Mouse (Mus musculus): ENCODE data around the gene Cwh43. TPM values are rescaled to one million over a fixed set of nuclear protein-coding genes. Genes with fewer than 3 reads are reported as not detected.

The Cwh43 gene
- polyA plus RNA-seq, 1 experiment: 7.5 TPM

- H3K27ac ChIP-seq (ENCODE audit: insufficient read depth, low read depth, low read length): no peak overlapping the region
- no peaks in the 10 kb centered on the region for H3K27me3 ChIP-seq (replicated peaks; ENCODE audit: control insufficient read depth, insufficient read depth, low read length)
- TF ChIP-seq POLR2A (IDR thresholded peaks at IDR 0.05; ENCODE audit: low read depth, low read length) (no peak), CTCF (conservative IDR thresholded peaks at IDR 0.05; ENCODE audit: insufficient read depth, insufficient read length, low read depth, low read length) (no peak)
- H3K36me3 ChIP-seq (ENCODE audit: control insufficient read depth, insufficient read depth, low read length): no peaks in the 10 kb centered on the region
- H3K4me1 ChIP-seq (ENCODE audit: control insufficient read depth, insufficient read depth, low read length): no peaks in the 10 kb centered on the region
- 44% methylated on average over 9 of the region's 9 CpGs for WGBS
- no peak overlapping the region for H3K4me3 ChIP-seq (ENCODE audit: insufficient read depth, low read depth, low read length)
- no peak for DNase-seq
These were observed 36.3 kb downstream of the Cwh43 start for GRCm38 (mm10) chr5:73442176-73442575.

DNA sequence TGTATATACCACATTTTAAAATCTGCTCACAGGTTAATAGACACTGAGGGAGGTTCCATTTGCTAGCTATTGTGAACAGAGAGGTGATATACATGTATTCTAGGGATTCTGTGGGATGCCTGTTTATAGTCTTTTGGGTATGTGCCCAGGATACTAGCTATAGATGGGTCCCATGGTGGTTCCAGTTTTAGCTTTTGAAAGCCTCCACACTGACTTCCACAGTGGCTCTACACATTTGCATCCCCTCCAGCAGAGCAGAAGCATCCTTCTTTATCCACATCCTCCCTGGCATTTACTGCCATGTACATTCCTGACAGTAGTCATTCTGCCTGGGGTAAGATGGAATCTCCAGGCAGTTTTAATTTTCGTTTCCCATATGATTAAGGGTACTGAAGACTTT lies 44.4 kb downstream of the Cwh43 start:
- Histone ChIP-seq H3K36me3 (ENCODE audit: control insufficient read depth, insufficient read depth, low read length) (no peaks in the 10 kb centered on the region), H3K27ac (ENCODE audit: insufficient read depth, low read depth, low read length) (no peak overlapping the region), H3K4me1 (ENCODE audit: control insufficient read depth, insufficient read depth, low read length) (no peaks in the 10 kb centered on the region), H3K27me3 (replicated peaks; ENCODE audit: control insufficient read depth, insufficient read depth, low read length) (no peaks in the 10 kb centered on the region), H3K4me3 (ENCODE audit: insufficient read depth, low read depth, low read length) (no peak overlapping the region)
- WGBS: 81% methylated on average over 1 of the region's 1 CpGs
- DNase-seq: no peak
- TF ChIP-seq CTCF (conservative IDR thresholded peaks at IDR 0.05; ENCODE audit: insufficient read depth, insufficient read length, low read depth, low read length) (no peak), POLR2A (IDR thresholded peaks at IDR 0.05; ENCODE audit: low read depth, low read length) (no peak)

GRCm38 (mm10) chr5:73454502-73455306 lies 48.8 kb downstream of the Cwh43 start:
- TF ChIP-seq POLR2A (IDR thresholded peaks at IDR 0.05; ENCODE audit: low read depth, low read length) (no peak), CTCF (conservative IDR thresholded peaks at IDR 0.05; ENCODE audit: insufficient read depth, insufficient read length, low read depth, low read length) (no peak)
- WGBS: 71% methylated on average over 2 of the region's 2 CpGs
- H3K4me3 ChIP-seq (ENCODE audit: insufficient read depth, low read depth, low read length): no peak overlapping the region
- H3K27me3 ChIP-seq (replicated peaks; ENCODE audit: control insufficient read depth, insufficient read depth, low read length): no peaks in the 10 kb centered on the region
- H3K27ac ChIP-seq (ENCODE audit: insufficient read depth, low read depth, low read length): no peak overlapping the region
- H3K36me3 ChIP-seq (ENCODE audit: control insufficient read depth, insufficient read depth, low read length): no peaks in the 10 kb centered on the region
- no peak for DNase-seq
- no peaks in the 10 kb centered on the region for H3K4me1 ChIP-seq (ENCODE audit: control insufficient read depth, insufficient read depth, low read length)

DNA sequence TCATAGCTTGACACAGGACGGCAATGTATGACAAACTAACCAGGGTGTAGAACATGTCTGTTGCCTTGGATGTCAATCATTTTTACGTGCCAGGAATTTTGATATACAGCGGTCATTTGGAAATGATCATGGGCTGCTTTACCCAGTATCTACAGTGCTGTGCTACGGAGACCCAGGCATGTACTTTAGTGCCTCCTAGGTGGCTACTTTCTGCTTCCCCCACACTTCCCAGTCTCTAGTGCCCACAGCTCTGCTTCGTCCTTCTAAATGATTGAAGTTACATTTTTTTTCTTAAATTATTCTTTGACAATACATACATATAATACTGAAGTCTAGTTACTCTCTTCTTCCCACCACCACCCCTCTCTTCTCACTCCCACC lies 49.4 kb downstream of the Cwh43 start:
- Histone ChIP-seq H3K27ac (ENCODE audit: insufficient read depth, low read depth, low read length) (no peak overlapping the region), H3K4me3 (ENCODE audit: insufficient read depth, low read depth, low read length) (no peak overlapping the region), H3K4me1 (ENCODE audit: control insufficient read depth, insufficient read depth, low read length) (no peaks in the 10 kb centered on the region), H3K27me3 (replicated peaks; ENCODE audit: control insufficient read depth, insufficient read depth, low read length) (no peaks in the 10 kb centered on the region), H3K36me3 (ENCODE audit: control insufficient read depth, insufficient read depth, low read length) (no peaks in the 10 kb centered on the region)
- no peak for TF ChIP-seq CTCF (conservative IDR thresholded peaks at IDR 0.05; ENCODE audit: insufficient read depth, insufficient read length, low read depth, low read length)
- TF ChIP-seq POLR2A (IDR thresholded peaks at IDR 0.05; ENCODE audit: low read depth, low read length): no peak
- DNase-seq: no peak
- WGBS: 85% methylated on average over 5 of the region's 5 CpGs

DNA sequence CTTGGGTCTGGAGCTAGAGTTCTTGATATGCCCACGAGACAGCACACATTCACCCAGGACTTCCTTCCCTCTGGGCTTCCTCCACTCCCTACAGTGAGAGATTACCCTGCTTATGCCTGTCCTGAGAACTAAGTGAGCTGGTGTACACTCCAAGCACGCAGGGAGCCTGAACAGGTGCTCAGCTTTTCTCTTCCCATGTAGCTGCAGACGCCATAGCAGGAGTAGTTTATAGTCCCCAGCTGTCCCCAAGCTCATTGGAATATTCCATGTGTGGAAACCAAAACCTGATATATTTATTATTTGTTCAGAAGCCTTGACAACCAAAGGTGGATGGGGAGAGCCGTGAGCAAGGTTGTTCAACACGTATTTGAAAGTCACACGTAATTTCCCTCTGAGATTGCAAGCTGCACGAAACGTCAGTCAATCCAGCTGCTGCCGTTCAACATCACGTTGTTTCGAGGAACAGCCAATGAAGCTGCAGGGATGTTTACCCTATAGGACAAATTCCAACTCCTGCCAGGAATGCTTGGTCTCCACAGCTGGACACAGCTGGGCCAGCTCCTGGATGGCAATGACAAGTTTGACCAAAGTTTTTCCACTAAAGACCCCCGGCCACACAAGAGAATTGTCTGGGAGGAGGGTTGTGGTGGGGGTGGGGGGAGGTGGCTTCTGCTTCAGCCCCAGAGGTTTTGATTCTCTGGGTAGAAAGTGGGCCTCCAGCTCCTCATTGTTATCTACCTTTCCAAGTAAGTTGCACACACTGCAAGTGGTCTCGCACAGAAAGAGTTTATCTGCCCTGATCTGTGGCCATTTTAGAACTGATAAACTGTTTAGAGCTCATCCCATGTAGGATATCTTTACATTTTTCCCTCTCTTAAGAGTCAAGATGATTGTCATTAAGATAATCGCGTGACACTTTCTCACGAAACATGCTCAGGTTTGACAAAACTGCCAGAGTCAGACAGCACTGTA lies 62.9 kb downstream of the Cwh43 start:
- TF ChIP-seq POLR2A (IDR thresholded peaks at IDR 0.05; ENCODE audit: low read depth, low read length) (no peak), CTCF (conservative IDR thresholded peaks at IDR 0.05; ENCODE audit: insufficient read depth, insufficient read length, low read depth, low read length) (no peak)
- WGBS: 76% methylated on average over 16 of the region's 16 CpGs
- Histone ChIP-seq H3K36me3 (ENCODE audit: control insufficient read depth, insufficient read depth, low read length) (no peaks in the 10 kb centered on the region), H3K27me3 (replicated peaks; ENCODE audit: control insufficient read depth, insufficient read depth, low read length) (no peaks in the 10 kb centered on the region), H3K4me1 (ENCODE audit: control insufficient read depth, insufficient read depth, low read length) (no peaks in the 10 kb centered on the region), H3K27ac (ENCODE audit: insufficient read depth, low read depth, low read length) (no peak overlapping the region), H3K4me3 (ENCODE audit: insufficient read depth, low read depth, low read length) (no peak overlapping the region)
- no peak for DNase-seq

GRCm38 (mm10) chr5:73474412-73475405 lies 68.8 kb downstream of the Cwh43 start:
- WGBS: 83% methylated on average over 20 of the region's 20 CpGs
- Histone ChIP-seq H3K27me3 (replicated peaks; ENCODE audit: control insufficient read depth, insufficient read depth, low read length) (no peaks in the 10 kb centered on the region), H3K4me3 (ENCODE audit: insufficient read depth, low read depth, low read length) (no peak overlapping the region), H3K4me1 (ENCODE audit: control insufficient read depth, insufficient read depth, low read length) (no peaks in the 10 kb centered on the region), H3K27ac (ENCODE audit: insufficient read depth, low read depth, low read length) (no peak overlapping the region), H3K36me3 (ENCODE audit: control insufficient read depth, insufficient read depth, low read length) (no peaks in the 10 kb centered on the region)
- no peak; the same call in 1 of the 2 replicates for TF ChIP-seq CTCF (conservative IDR thresholded peaks at IDR 0.05; ENCODE audit: insufficient read depth, insufficient read length, low read depth, low read length)
- TF ChIP-seq POLR2A (IDR thresholded peaks at IDR 0.05; ENCODE audit: low read depth, low read length): no peak
- no peak for DNase-seq
